Mouse (Mus musculus) CD4-positive, CD25-positive, alpha-beta regulatory T cell, adult 4 months (primary cell): Measurements from ENCODE around the gene Atp5d. TPM values are rescaled to one million over a fixed set of nuclear protein-coding genes. Genes with fewer than 3 reads are reported as not detected.

Source experiments
- ATAC-seq: one replicate; pipeline ENCODE4 v1.8.0; 2017
- polyA plus RNA-seq, 2 experiments: library from polyadenylated mRNA; unstranded; fragments of 100-300 nt; shearing (Covaris generic); gene quantifications; one replicate each; pipeline ENCODE4 v1.2.1; 2017

The Atp5d gene
- polyA plus RNA-seq, 2 experiments from 2014 or later: 303 to 370 TPM

DNA sequence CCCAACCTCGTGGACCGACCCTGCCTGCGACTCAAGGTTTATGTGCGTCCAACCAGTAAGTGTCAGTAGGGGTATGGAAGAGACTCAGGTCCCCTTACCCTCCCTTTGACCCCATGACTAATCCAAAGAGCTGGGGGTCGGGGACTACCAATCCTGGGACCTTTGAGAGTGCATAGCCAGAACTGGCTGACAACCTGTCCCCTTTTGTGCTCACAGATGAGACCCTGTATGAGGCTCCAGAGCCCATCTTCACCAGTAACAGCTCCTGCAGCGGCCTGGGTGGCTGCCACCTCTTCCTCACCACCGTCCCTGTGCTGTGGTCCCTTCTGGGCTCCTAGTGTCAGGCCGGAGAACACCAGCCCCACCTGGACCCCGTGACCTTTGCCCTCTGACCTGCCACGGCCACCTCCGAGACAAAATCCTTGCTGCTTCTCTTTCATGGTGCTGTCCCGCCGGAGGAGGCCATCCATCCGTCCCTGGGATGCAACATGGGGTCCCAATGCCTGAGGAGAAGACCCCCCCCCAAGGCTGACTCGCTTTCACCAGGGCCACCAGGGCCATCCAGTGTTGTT lies 50.1 kb downstream of the Atp5d start:
- ATAC-seq: no peak

DNA sequence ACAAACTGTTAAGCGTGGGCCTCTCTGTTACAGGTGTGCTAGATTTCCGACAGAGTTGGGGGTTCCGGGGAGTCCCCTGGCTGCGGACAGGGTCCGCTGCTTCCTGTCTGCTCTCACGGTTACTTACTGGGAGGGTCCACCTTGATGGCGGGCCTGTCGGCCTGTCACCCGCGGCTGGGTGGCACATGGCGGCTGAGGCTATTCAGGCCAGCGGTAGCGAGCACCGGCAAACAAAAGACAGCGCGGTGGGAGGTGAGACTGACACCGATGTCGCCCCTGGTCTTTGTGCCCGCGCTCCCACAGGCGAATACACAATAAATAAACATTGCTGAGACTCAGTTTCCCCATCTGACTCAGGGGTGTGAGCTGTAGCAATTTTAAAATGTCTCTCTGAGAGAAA lies 51.6 kb downstream of the Atp5d start:
- no peak for ATAC-seq

DNA sequence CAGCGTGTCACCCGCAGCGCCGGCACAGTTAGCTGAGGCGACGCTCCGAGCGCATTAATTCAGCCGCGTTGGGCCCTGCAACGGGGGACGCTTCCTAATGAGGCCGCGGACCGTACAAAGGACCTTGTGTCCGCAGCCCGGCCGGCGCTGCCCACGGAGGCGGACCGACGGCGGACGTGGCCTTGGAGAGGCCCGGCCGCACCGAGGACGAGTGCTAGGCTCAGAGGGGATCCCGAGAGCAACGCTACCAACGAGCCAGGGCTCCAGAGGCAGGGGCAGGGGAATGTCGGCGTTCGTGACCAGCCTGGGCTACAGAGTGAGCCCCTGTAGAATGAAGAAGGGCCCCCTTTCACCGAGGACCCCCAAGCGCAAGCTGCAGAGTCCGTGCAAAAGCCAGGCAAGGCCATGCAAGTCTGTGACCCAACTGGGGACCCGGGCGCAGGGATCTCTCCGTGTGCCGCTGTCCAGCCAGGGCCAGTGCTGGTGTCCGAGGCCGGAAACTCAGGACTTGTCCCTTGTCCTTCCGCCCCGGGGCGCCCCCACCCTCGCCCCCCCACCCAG lies 52.1 kb downstream of the Atp5d start:
- no peak for ATAC-seq

DNA sequence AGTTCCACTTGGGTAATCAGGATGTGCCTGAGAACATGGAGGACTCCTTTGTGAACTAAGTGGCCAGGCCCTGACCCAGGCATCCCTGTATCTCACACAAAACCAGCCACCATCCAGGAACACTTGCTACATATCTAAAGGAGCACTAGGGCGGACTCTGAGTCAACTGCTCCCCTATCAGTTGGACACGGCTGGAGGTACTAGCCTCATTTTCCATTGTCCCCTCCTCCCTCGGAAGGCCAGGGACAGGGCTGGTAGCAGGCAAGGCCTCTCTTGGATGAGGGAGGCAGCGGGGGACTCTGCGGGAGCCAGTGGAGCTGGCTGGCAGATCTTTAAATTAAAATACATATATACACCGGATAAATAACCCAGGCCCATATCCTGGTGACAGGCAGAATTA lies 55.5 kb downstream of the Atp5d start:
- ATAC-seq: no peak

DNA sequence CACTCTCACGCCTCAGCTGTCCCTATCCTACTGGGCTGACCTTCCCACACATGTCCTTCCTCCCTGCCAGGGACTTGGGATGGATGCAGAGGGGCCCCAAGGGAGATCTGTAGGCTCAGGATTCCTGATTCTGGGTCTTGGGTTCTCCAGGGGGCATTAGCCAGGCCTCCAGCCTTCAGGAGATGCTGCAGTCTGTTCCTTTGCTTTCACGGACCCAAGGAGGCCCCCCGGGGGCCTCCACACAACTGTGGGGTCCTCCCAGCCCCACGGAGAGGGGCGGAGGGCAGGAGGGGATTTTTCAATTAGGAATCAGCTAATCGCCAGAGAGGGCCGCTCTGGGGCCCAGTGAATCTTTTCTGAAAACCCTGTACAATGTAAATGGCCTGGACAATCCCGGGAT lies 56.0 kb downstream of the Atp5d start:
- no peak for ATAC-seq

Other genes with a start within 250 kb of the Atp5d start
- gene Cfd, start 247.8 kb upstream of the Atp5d start, polyA plus RNA-seq: not detected
- 1 to 10 TPM; 5.0 to 7.7 TPM for gene Med16, start 229.7 kb upstream of the Atp5d start, polyA plus RNA-seq
- not detected for gene Gm26602, start 227.8 kb upstream of the Atp5d start, polyA plus RNA-seq
- gene Kiss1r, start 221.7 kb upstream of the Atp5d start, polyA plus RNA-seq: under 1 TPM in 1 of 2 experiments, not detected in 1; 0.09 TPM
- 100 to 1,000 TPM in 1 of 2 experiments, 10 to 100 TPM in 1; 93.5 to 104 TPM for gene R3hdm4, start 217.4 kb upstream of the Atp5d start, polyA plus RNA-seq
- gene Arid3a, start 211.6 kb upstream of the Atp5d start, polyA plus RNA-seq: 1 to 10 TPM; 2.7 to 3.3 TPM
- gene Wdr18, start 178.5 kb upstream of the Atp5d start, polyA plus RNA-seq: 10 to 100 TPM; 65.1 to 77.5 TPM
- gene Grin3b, start 167.9 kb upstream of the Atp5d start, polyA plus RNA-seq: under 1 TPM in 1 of 2 experiments, not detected in 1; 0.58 TPM
- gene Tmem259, start 154.3 kb upstream of the Atp5d start, polyA plus RNA-seq: 1 to 10 TPM; 1.2 to 2.5 TPM
- 100 to 1,000 TPM; 904 to 969 TPM for gene Cnn2, start 150.0 kb upstream of the Atp5d start, polyA plus RNA-seq
- 10 to 100 TPM; 11.4 to 16.4 TPM for gene Abca7, start 142.1 kb upstream of the Atp5d start, polyA plus RNA-seq
- 100 to 1,000 TPM; 233 to 369 TPM for gene Arhgap45, start 122.0 kb upstream of the Atp5d start, polyA plus RNA-seq
- 100 to 1,000 TPM; 194 to 220 TPM for gene Polr2e, start 98.8 kb upstream of the Atp5d start, polyA plus RNA-seq
- 100 to 1,000 TPM; 450 to 480 TPM for gene Gpx4, start 91.5 kb upstream of the Atp5d start, polyA plus RNA-seq
- 10 to 100 TPM; 28.4 to 54.8 TPM for gene Sbno2, start 33.1 kb upstream of the Atp5d start, polyA plus RNA-seq
- 10 to 100 TPM; 19.2 to 30.7 TPM for gene Stk11, start 22.8 kb upstream of the Atp5d start, polyA plus RNA-seq
- gene Cbarp, start 2.2 kb downstream of the Atp5d start, polyA plus RNA-seq: 1 to 10 TPM; 1.3 to 1.4 TPM
- gene Midn, start 9.6 kb downstream of the Atp5d start, polyA plus RNA-seq: 1 to 10 TPM; 4.6 to 8.2 TPM
- gene Cirbp, start 27.4 kb downstream of the Atp5d start, polyA plus RNA-seq: 100 to 1,000 TPM; 124 to 272 TPM
- 10 to 100 TPM; 21.6 to 23.5 TPM for gene 1600002K03Rik, start 34.3 kb downstream of the Atp5d start, polyA plus RNA-seq
- under 1 TPM in 1 of 2 experiments, not detected in 1; 0.28 TPM for gene Efna2, start 40.9 kb downstream of the Atp5d start, polyA plus RNA-seq
- gene Mum1, start 87.8 kb downstream of the Atp5d start, polyA plus RNA-seq: 10 to 100 TPM; 73.3 to 96.9 TPM
- 100 to 1,000 TPM; 231 to 237 TPM for gene Ndufs7, start 110.5 kb downstream of the Atp5d start, polyA plus RNA-seq
- under 1 TPM in 1 of 2 experiments, not detected in 1; 0.47 TPM for gene Gamt, start 122.4 kb downstream of the Atp5d start, polyA plus RNA-seq
- gene Dazap1, start 122.9 kb downstream of the Atp5d start, polyA plus RNA-seq: 10 to 100 TPM; 10.4 to 14.7 TPM
- gene Rps15, start 153.8 kb downstream of the Atp5d start, polyA plus RNA-seq: 1,000 to 10,000 TPM; 1,622 to 1,794 TPM
- gene Apc2, start 157.3 kb downstream of the Atp5d start, polyA plus RNA-seq: under 1 TPM in 1 of 2 experiments, not detected in 1; 0.16 TPM
- gene 2310011J03Rik, start 181.9 kb downstream of the Atp5d start, polyA plus RNA-seq: 10 to 100 TPM; 47.1 to 59.9 TPM
- gene Pcsk4, start 190.9 kb downstream of the Atp5d start, polyA plus RNA-seq: 10 to 100 TPM; 11.9 to 12.3 TPM
- gene Reep6, start 191.3 kb downstream of the Atp5d start, polyA plus RNA-seq: under 1 TPM in 1 of 2 experiments, not detected in 1; 0.51 TPM
- gene Adamtsl5, start 209.8 kb downstream of the Atp5d start, polyA plus RNA-seq: not detected
- not detected for gene Plk5, start 217.8 kb downstream of the Atp5d start, polyA plus RNA-seq
- 1 to 10 TPM in 1 of 2 experiments, not detected in 1; 1.3 TPM for gene Mex3d, start 249.0 kb downstream of the Atp5d start, polyA plus RNA-seq